In genomic region chr17:36035010-36035638, GRCm38 (mm10) we compare ENCODE assay signal across 9 mouse cellular contexts. TPM values are rescaled to one million over a fixed set of nuclear protein-coding genes. Genes with fewer than 3 reads are reported as not detected.
DNase-seq lines count a peak whose midpoint lies in the region; ATAC-seq and TF ChIP-seq lines count a peak whose summit lies in the region.
"Not testable (repeated sequence)": the region's sequence is repeated elsewhere in the genome, so short reads cannot be mapped to it uniquely, and the experiment has no call there.
"Had no signal": no experiment of that assay in that cellular context is flagged by ENCODE, and none has a peak within 500 bp of the region (broad histone marks: within the 10 kb centered on the region; RNA-seq: fewer than 3 reads in every experiment).

No protein-coding gene starts in this region.

- TF ChIP-seq POLR2A in spleen, adult 2 months (IDR thresholded peaks at IDR 0.05; ENCODE audit: low read depth, low read length) = not testable (repeated sequence)

- WGBS in embryonic facial prominence, embryonic 11.5 days = 33% methylated on average over 3 of the region's 3 CpGs
- 25% methylated on average over 3 of the region's 3 CpGs for WGBS in liver, embryonic 13.5 days (ENCODE audit: insufficient replicate concordance)
- WGBS in spleen, adult 2 months = 49% methylated on average over 3 of the region's 3 CpGs

- not testable (repeated sequence) for H3K4me1 ChIP-seq in embryonic facial prominence, embryonic 11.5 days (ENCODE audit: control insufficient read depth, insufficient read depth, low read length)
- H3K4me1 ChIP-seq in liver, embryonic 13.5 days (replicated peaks) = peaks cover 20% of the 10 kb centered on the region
- peaks cover 11% of the 10 kb centered on the region; the same call in 1 of the 2 replicates for H3K4me1 ChIP-seq in spleen, adult 2 months (ENCODE audit: control insufficient read depth, insufficient read depth, insufficient read length)

- H3K27me3 ChIP-seq in embryonic facial prominence, embryonic 11.5 days (ENCODE audit: control insufficient read depth, insufficient read depth, low read length); liver, embryonic 13.5 days; spleen, adult 2 months (ENCODE audit: control insufficient read depth, insufficient read depth, low read length): not testable (repeated sequence)

- H3K4me3 ChIP-seq in embryonic facial prominence, embryonic 11.5 days (ENCODE audit: low read depth, low read length); liver, embryonic 13.5 days (replicated peaks); spleen, adult 2 months (ENCODE audit: extremely low read depth, insufficient read depth, insufficient read length): not testable (repeated sequence)

- not testable (repeated sequence) for TF ChIP-seq CTCF in spleen, adult 2 months (IDR thresholded peaks at IDR 0.05; ENCODE audit: extremely low read depth, insufficient read depth, insufficient read length, insufficient replicate concordance)

- H3K27ac ChIP-seq in embryonic facial prominence, embryonic 11.5 days (replicated peaks; ENCODE audit: low read depth, low read length); liver, embryonic 13.5 days; spleen, adult 2 months (ENCODE audit: insufficient read depth, low read length): not testable (repeated sequence)

- not testable (repeated sequence) for H3K36me3 ChIP-seq in embryonic facial prominence, embryonic 11.5 days (replicated peaks; ENCODE audit: control insufficient read depth, insufficient read depth, low read depth, low read length); liver, embryonic 13.5 days; spleen, adult 2 months (ENCODE audit: control insufficient read depth, insufficient read depth, low read length)

- not testable (repeated sequence) for H3K9ac ChIP-seq in embryonic facial prominence, embryonic 11.5 days (replicated peaks; ENCODE audit: low read length); liver, embryonic 13.5 days

- H3K9me3 ChIP-seq in embryonic facial prominence, embryonic 11.5 days (replicated peaks; ENCODE audit: control insufficient read depth, low read length); liver, embryonic 13.5 days (replicated peaks): not testable (repeated sequence)

- not testable (repeated sequence) for H3K4me2 ChIP-seq in embryonic facial prominence, embryonic 11.5 days (ENCODE audit: low read depth, low read length); liver, embryonic 13.5 days

- DNase-seq in 3T3-L1 (ENCODE audit: low read depth, low spot score) = peak; percentile 41
- DNase-seq in adrenal gland, postnatal 25 days = peak; percentile 72
- DNase-seq in embryonic facial prominence, embryonic 11.5 days (ENCODE audit: low spot score) = peak; percentile 55
- peak; percentile 65 to 68 for DNase-seq in heart, postnatal 36 days
- DNase-seq in kidney, postnatal 14 days = peak; percentile 77
- peak; percentile 50 for DNase-seq in liver, embryonic 13.5 days
- DNase-seq in spleen, adult 2 months (ENCODE audit: low read depth in 1 of 2, low spot score in 2 of 2) = peak; percentile 42 to 73

- not testable (repeated sequence) for ATAC-seq in embryonic facial prominence, embryonic 11.5 days (replicated peaks; ENCODE audit: insufficient number of reproducible peaks, low FRiP score, low TSS enrichment, low read depth)
- peak; percentile 59 for ATAC-seq in liver, embryonic 13.5 days (ENCODE audit: low read depth)
- peak; percentile 60 for ATAC-seq in monocyte, adult 5-6 weeks (replicated peaks; ENCODE audit: insufficient number of reproducible peaks, low FRiP score, low TSS enrichment, poor library complexity, severe bottlenecking)

- intact Hi-C loops in heart, postnatal 36 days (cut with DNase I) = loop anchor here (1.0 to 10.0 kb wide), 2 partner anchors 38 to 100 kb away; no protein-coding TSS in a partner anchor

RNA-seq across cellular contexts. Expression of gene H2-T23, which starts 2.5 kb away (rescaled TPM):
- 30.5 and 46.6 TPM in 2 replicates for total RNA-seq in adrenal gland, postnatal 25 days (2021)
- 3.7 and 3.9 TPM in 2 replicates for polyA plus RNA-seq in embryonic facial prominence, embryonic 11.5 days (2014; fragmentation: Nextera tagmentation; extraction: Ambion mirVana)
- 10 to 100 TPM; 23.7 to 38.9 TPM for total RNA-seq in heart, postnatal 36 days (2021)
- 23.1 and 24.0 TPM in 2 replicates for polyA plus RNA-seq in liver, embryonic 13.5 days (2015; fragmentation: Nextera tagmentation; extraction: Ambion mirVana)
- total RNA-seq in monocyte, adult 5-6 weeks (2017) = 372 to 405 TPM (median 385 TPM) in 3 replicates
- polyA plus RNA-seq in spleen, adult 2 months (2012; rRNA removed) = 344 and 382 TPM in 2 replicates

RNA-seq across cellular contexts. Expression of gene H2-T22, which starts 7.4 kb away (rescaled TPM):
- total RNA-seq in adrenal gland, postnatal 25 days (2021) = 21.7 and 29.6 TPM in 2 replicates
- polyA plus RNA-seq in embryonic facial prominence, embryonic 11.5 days (2014; fragmentation: Nextera tagmentation; extraction: Ambion mirVana) = 12.7 and 13.2 TPM in 2 replicates
- 1 to 10 TPM; 9.5 to 10.0 TPM for total RNA-seq in heart, postnatal 36 days (2021)
- polyA plus RNA-seq in liver, embryonic 13.5 days (2015; fragmentation: Nextera tagmentation; extraction: Ambion mirVana) = 9.2 and 9.4 TPM in 2 replicates
- total RNA-seq in monocyte, adult 5-6 weeks (2017) = 122 to 131 TPM (median 124 TPM) in 3 replicates
- polyA plus RNA-seq in spleen, adult 2 months (2012; rRNA removed) = 60.3 and 61.9 TPM in 2 replicates

RNA-seq across cellular contexts. Expression of gene Gm6034, which starts 7.6 kb away (rescaled TPM):
- not detected in 2 replicates for total RNA-seq in adrenal gland, postnatal 25 days (2021)
- not detected in 2 replicates for polyA plus RNA-seq in embryonic facial prominence, embryonic 11.5 days (2014; fragmentation: Nextera tagmentation; extraction: Ambion mirVana)
- total RNA-seq in heart, postnatal 36 days (2021) = not detected
- not detected in 2 replicates for polyA plus RNA-seq in liver, embryonic 13.5 days (2015; fragmentation: Nextera tagmentation; extraction: Ambion mirVana)
- total RNA-seq in monocyte, adult 5-6 weeks (2017) = 0.49 to 1.0 TPM in 2 of 3 replicates, not detected in the other
- polyA plus RNA-seq in spleen, adult 2 months (2012; rRNA removed) = 0.08 and 0.22 TPM in 2 replicates
- polyA plus RNA-seq: large intestine, adult 2 months had no signal

RNA-seq across cellular contexts. Expression of gene H2-T24, which starts 14.8 kb away (rescaled TPM):
- 4.6 and 6.4 TPM in 2 replicates for total RNA-seq in adrenal gland, postnatal 25 days (2021)
- 2.2 and 2.4 TPM in 2 replicates for polyA plus RNA-seq in embryonic facial prominence, embryonic 11.5 days (2014; fragmentation: Nextera tagmentation; extraction: Ambion mirVana)
- 10 to 100 TPM in 1 of 2 experiments, 1 to 10 TPM in 1; 6.5 to 14.0 TPM for total RNA-seq in heart, postnatal 36 days (2021)
- 5.2 and 5.7 TPM in 2 replicates for polyA plus RNA-seq in liver, embryonic 13.5 days (2015; fragmentation: Nextera tagmentation; extraction: Ambion mirVana)
- 59.4 to 98.9 TPM (median 63.8 TPM) in 3 replicates for total RNA-seq in monocyte, adult 5-6 weeks (2017)
- polyA plus RNA-seq in spleen, adult 2 months (2012; rRNA removed) = 19.1 and 19.2 TPM in 2 replicates

RNA-seq across cellular contexts. Expression of gene Gm11127, which starts 23.0 kb away (rescaled TPM):
- total RNA-seq in adrenal gland, postnatal 25 days (2021) = 1.6 and 2.2 TPM in 2 replicates
- polyA plus RNA-seq in embryonic facial prominence, embryonic 11.5 days (2014; fragmentation: Nextera tagmentation; extraction: Ambion mirVana) = 0.20 TPM in 1 of 2 replicates, not detected in the other
- total RNA-seq in heart, postnatal 36 days (2021) = 1 to 10 TPM; 3.4 to 4.3 TPM
- 0.08 TPM in 1 of 2 replicates, not detected in the other for polyA plus RNA-seq in liver, embryonic 13.5 days (2015; fragmentation: Nextera tagmentation; extraction: Ambion mirVana)
- total RNA-seq in monocyte, adult 5-6 weeks (2017) = 0.64 TPM in 1 of 3 replicates, not detected in the others
- 0.08 and 0.19 TPM in 2 replicates for polyA plus RNA-seq in spleen, adult 2 months (2012; rRNA removed)
